Mouse (Mus musculus): ENCODE measurements around the gene Baz1b.

DNA sequence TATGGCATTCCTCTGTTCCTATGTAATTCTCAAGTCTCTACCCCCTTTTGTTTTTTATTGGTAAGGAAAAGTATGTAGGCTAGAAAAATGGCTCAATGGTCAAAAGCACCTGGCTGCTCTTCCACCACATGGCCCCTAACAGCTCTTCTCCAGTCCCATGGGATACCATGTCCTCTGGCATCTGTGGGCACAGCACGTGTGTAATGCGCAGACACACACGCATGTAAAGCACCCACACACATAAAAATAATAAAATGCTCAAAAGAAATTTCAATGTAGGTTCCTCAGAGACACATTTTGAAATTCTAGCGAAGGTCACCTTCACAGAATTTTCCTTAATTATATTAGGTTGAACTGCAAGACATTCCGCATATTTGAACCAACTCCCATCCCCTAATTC lies 17.6 kb upstream of the Baz1b start:
- no peak for TF ChIP-seq CTCF (IDR thresholded peaks at IDR 0.05; ENCODE audit: low read depth, low read length)
- no peak for TF ChIP-seq POLR2A (IDR thresholded peaks at IDR 0.05; ENCODE audit: borderline replicate concordance, low read depth, low read length)

Data from bone marrow macrophage, adult 2 months (primary cell).